Mouse (Mus musculus) testis, adult 2 months (tissue): Measurements from ENCODE around the gene Klhl11. TPM values are rescaled to one million over a fixed set of nuclear protein-coding genes. Genes with fewer than 3 reads are reported as not detected.

Experiments used
- H3K27ac ChIP-seq: fragments of 200-500 bp; 2 replicates; pipeline ENCODE4 v1.5.1; 2012; ENCODE audit warnings: low read depth, low read length; ENCODE audit not compliant: control insufficient read depth, insufficient read depth
- H3K27me3 ChIP-seq: fragments of 200-500 bp; 2 replicates; pipeline ENCODE4 v1.6.1; 2012; ENCODE audit warnings: mild to moderate bottlenecking, low read length, moderate library complexity; ENCODE audit not compliant: control insufficient read depth, insufficient read depth
- H3K36me3 ChIP-seq: fragments of 200-500 bp; 2 replicates; pipeline ENCODE4 v1.6.1; 2012; ENCODE audit warnings: mild to moderate bottlenecking, low read length; ENCODE audit not compliant: control insufficient read depth, insufficient read depth
- H3K4me1 ChIP-seq: fragments of 200-500 bp; 2 replicates; pipeline ENCODE4 v1.6.1; 2012; ENCODE audit warnings: low read length; ENCODE audit not compliant: control insufficient read depth, insufficient read depth
- H3K4me3 ChIP-seq: fragments of 200-500 bp; 2 replicates; pipeline ENCODE4 v1.5.1; 2012; ENCODE audit warnings: low read depth, mild to moderate bottlenecking, low read length, moderate library complexity, mixed read lengths; ENCODE audit not compliant: control insufficient read depth
- CTCF ChIP-seq: fragments of 200-500 bp; IDR thresholded peaks from 2 replicates; pipeline ENCODE4 v1.5.1; 2012; ENCODE audit warnings: low read depth, mild to moderate bottlenecking, inconsistent platforms, low read length, moderate library complexity; ENCODE audit not compliant: control insufficient read depth, insufficient read depth, insufficient replicate concordance
- POLR2A ChIP-seq: fragments of 200-500 bp; IDR thresholded peaks from 2 replicates; pipeline ENCODE4 v1.6.1; 2012; ENCODE audit warnings: low read depth, mild to moderate bottlenecking, inconsistent platforms, low read length, moderate library complexity; ENCODE audit not compliant: control insufficient read depth
- polyA plus RNA-seq: library from polyadenylated mRNA; depleted of rRNA; stranded (reverse); fragments of >200 nt; gene quantifications from 2 replicates; pipeline ENCODE4 v1.2.3, GENCODE M21; 2012

Klhl11 gene
- polyA plus RNA-seq, 1 experiment = 11.2 TPM

- H3K27me3 ChIP-seq = no peaks in the 10 kb centered on the region
- H3K27ac ChIP-seq = peak overlapping the region; percentile 95
- peak overlapping the region; percentile 91 for H3K4me3 ChIP-seq
- H3K36me3 ChIP-seq = no peaks in the 10 kb centered on the region; the same call in none of the 2 replicates
- peaks cover 9% of the 10 kb centered on the region for H3K4me1 ChIP-seq
- TF ChIP-seq CTCF (no peak), POLR2A (no peak)
These were observed 967 bp downstream of the Klhl11 start for GRCm38 (mm10) chr11:100471352-100472196.

- peaks cover 1% of the 10 kb centered on the region for H3K36me3 ChIP-seq
These were observed 6.7 kb downstream of the Klhl11 start for GRCm38 (mm10) chr11:100465833-100466232.

GRCm38 (mm10) chr11:100465229-100465792 is 7.2 kb downstream of the Klhl11 start:
- Histone ChIP-seq H3K4me1 (peaks cover 4% of the 10 kb centered on the region; the same call in 1 of the 2 replicates), H3K27ac (no peak overlapping the region), H3K36me3 (peaks cover 1% of the 10 kb centered on the region), H3K27me3 (no peaks in the 10 kb centered on the region), H3K4me3 (no peak overlapping the region)
- no peak for TF ChIP-seq POLR2A
- no peak for TF ChIP-seq CTCF

More at GRCm38 (mm10) chr11:100465833-100466232, 6.7 kb downstream of the Klhl11 start:
- Histone ChIP-seq H3K4me1 (peaks cover 5% of the 10 kb centered on the region), H3K27ac (no peak overlapping the region), H3K27me3 (no peaks in the 10 kb centered on the region), H3K4me3 (no peak overlapping the region)
- TF ChIP-seq CTCF = no peak
- no peak for TF ChIP-seq POLR2A

GRCm38 (mm10) chr11:100462699-100463098 is 9.8 kb downstream of the Klhl11 start:
- H3K4me3 ChIP-seq = no peak overlapping the region
- peaks cover 4% of the 10 kb centered on the region; the same call in 1 of the 2 replicates for H3K4me1 ChIP-seq
- no peak overlapping the region for H3K27ac ChIP-seq
- TF ChIP-seq CTCF (no peak), POLR2A (no peak)
- H3K36me3 ChIP-seq = peaks cover 1% of the 10 kb centered on the region; the same call in 1 of the 2 replicates
- no peaks in the 10 kb centered on the region for H3K27me3 ChIP-seq

- 0 out of 2 replicates have a peak, but pooled peaks cover under 1% of the 10 kb centered on the region for H3K36me3 ChIP-seq
- TF ChIP-seq POLR2A (no peak), CTCF (no peak)
- no peak overlapping the region for H3K27ac ChIP-seq
- H3K4me1 ChIP-seq = peaks cover under 1% of the 10 kb centered on the region; the same call in 1 of the 2 replicates
- H3K4me3 ChIP-seq = no peak overlapping the region
- no peaks in the 10 kb centered on the region for H3K27me3 ChIP-seq
These were observed 14.8 kb downstream of the Klhl11 start for GRCm38 (mm10) chr11:100457711-100458110.

GRCm38 (mm10) chr11:100457247-100457646 is 15.3 kb downstream of the Klhl11 start:
- no peak overlapping the region for H3K27ac ChIP-seq
- no peaks in the 10 kb centered on the region for H3K4me1 ChIP-seq
- TF ChIP-seq POLR2A = no peak
- no peak for TF ChIP-seq CTCF
- H3K4me3 ChIP-seq = no peak overlapping the region
- no peaks in the 10 kb centered on the region for H3K36me3 ChIP-seq
- H3K27me3 ChIP-seq = no peaks in the 10 kb centered on the region

- Histone ChIP-seq H3K4me1 (peaks cover 5% of the 10 kb centered on the region), H3K4me3 (peak overlapping the region; percentile 46), H3K27ac (no peak overlapping the region), H3K36me3 (no peaks in the 10 kb centered on the region), H3K27me3 (no peaks in the 10 kb centered on the region)
- TF ChIP-seq POLR2A (no peak), CTCF (no peak)
These were observed 29.9 kb downstream of the Klhl11 start for GRCm38 (mm10) chr11:100442625-100443024.
